Mouse (Mus musculus) inflammation-experienced regulatory T-cells, adult 6 months (primary cell): ENCODE measurements around the gene Celf2. TPM values are rescaled to one million over a fixed set of nuclear protein-coding genes. Genes with fewer than 3 reads are reported as not detected.

Experiments used
- ATAC-seq: one replicate; pipeline ENCODE4 v1.8.0; 2017
- polyA plus RNA-seq, 3 experiments: library from polyadenylated mRNA; unstranded; fragments of 100-300 nt; shearing (Covaris generic); gene quantifications; one replicate each; pipeline ENCODE4 v1.2.1; 2017

Celf2 gene
- polyA plus RNA-seq, 3 experiments from 2014 or later: 179 to 241 (median 217) TPM

DNA sequence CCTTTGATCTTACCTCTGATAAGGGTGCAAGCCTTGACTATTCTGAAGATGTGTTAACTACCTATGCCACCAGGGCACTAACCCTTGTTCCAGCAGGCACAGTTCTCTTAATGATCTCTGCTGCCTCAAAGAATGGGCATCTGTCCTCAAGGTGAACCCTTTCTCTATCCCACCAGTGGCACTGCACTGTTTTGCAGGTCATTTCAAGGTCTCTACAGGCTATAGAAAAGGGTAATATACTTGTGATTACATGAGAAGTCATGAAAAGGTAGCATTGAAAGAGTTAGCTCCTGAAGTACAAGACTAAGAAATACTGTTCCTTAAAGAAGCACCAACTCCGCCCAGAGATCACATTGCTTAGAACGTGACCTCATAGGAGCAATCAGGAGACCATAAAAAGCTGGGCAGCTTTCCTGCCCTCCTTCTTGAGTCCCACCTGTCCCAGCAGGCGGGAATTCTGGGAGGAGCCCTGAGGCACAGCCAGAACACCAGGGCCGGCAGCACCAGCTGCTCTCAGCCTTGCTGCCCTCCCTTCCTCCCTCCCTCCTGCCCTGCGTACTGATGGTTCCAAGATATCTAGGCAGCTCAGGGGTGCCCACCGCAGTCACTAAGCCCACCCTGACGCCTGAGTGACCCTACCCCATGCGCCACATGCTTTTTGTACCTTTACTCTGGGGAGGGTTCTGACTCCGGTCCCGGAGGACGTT, 788.5 kb downstream of the Celf2 start:
- ATAC-seq: peak; percentile 65

DNA sequence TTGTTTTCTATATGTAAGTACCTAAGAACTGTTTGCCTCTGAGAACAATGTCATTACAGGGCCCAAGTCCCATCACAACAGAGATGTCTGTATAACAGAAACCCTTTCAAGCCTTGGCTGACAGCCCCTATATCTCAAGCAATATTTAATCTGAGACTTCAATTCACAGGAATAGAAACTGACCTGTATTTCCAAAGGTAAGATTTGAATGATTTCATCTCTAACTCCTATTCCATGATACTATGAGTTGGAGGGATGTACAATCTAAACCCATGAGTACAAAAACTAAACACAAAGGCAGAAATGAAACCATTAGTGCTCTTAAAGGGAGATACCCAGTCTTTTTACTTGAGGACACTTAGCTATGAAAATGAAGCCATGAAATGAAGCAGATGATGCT, 790.5 kb downstream of the Celf2 start:
- ATAC-seq: no peak

DNA sequence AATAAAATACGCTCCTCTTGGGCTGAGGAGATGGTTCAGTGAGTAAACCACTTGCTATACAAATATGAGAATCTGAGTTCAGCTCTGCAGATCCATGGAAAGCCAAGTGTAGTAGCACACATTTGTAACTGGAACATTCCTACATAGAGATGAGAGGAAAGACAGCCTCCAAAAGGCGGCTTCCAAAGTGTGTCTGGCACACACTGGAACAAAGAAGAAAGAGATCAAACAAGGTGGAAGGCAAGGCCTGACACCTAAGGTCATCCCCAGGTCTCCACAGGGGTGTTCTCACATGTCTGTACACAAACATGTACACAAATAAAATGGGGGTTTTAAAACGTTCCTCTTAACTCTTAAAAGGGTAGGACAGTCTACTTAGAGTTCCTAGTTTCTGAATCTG, 791.4 kb downstream of the Celf2 start:
- ATAC-seq: no peak

DNA sequence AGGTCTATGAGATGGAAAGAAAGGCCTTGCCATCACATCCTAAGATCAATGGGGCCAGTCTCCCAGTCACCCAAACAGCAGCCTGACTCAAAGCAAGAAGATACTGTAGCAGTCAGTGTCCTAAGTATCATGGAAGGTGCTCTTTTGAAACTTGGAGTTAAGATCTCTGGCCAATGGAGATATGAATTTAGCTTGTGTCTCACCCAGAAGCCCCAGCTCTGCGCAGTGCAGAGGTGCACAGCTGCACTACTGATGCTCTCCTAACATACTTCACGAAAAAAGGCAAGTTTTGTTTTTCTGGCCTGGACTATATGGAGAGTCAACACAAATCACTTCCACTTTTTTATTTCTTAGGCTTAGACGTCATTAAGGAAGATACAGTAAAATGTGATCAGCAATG, 793.8 kb downstream of the Celf2 start:
- no peak for ATAC-seq

DNA sequence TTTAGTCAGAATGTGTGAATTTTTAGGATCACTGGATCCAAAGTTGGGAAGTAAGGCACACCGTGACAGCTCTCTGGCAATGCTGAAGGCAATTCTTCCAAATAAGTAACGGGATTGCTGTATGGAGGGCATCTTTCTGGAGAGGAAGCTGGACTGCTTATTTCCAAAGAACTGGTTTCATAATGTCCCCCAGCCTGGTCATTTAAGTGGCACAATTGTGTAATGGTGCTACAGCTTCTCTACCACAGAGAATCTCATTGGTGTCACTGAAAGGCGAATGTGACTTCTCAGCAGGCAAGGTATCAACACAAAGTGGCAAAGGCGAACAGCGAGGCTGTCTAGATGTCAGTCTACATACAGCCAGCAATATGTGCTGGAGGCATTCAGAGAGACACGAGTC, 795.8 kb downstream of the Celf2 start:
- ATAC-seq: no peak

DNA sequence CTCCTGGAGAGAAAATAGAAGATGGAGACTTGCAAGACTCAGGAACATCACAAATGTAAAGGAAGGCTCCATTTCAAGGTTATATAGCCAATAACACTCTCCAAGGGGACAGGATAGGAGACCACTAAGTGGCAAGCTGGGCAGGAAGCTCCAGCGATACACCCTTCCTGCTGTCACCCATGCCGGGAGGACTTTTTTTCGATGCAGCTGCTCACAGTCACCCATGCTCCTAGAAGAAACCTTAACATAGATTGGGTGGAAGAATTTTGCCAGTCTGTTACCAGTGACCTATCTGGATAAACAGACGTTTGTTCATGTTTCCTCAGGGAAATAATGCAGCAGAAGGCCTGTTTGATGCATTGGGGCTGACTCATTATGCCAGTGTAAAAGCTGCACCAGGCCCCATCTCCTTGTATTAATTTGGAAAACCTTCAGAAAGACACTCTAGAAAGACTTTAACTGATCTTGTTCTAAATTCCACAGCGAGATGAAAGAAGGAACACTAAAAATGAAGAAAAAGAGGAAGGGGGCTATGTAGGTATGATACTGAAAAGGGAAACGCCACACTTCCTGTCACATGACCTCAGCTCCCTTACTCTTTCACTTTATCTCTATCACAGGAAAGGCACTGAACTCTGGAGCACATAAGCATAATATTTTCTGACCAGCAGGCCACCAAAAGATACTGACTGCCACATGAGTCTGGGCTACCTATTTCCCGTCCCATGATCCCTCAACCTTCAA, 798.5 kb downstream of the Celf2 start:
- peak; percentile 73 for ATAC-seq

DNA sequence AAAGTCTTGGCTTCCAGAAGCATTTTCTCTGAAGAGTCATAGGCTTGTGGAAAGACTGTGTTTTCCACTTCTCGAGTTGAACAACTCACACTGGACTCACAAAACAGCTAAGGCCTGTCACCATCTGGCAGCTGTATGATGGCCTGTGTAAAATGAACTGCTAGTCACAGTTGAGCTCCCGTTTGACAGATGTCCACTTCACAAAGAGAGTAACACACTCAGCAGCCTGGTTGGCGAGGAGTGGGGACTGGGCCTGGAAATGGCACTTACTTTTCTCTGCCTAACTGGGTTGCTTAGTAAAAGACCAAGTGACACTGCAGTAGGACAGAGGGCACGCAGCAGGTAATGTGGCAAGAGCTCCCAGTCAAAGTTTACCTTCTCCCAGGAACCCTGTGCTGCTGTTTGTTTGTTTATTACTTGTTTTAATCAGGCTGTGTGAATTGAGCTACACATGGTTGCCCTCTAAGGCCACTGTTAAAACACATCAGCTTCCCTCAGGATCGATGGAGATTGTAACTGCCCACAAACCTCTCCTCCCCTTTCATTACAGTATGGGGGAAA, 801.3 kb downstream of the Celf2 start:
- no peak for ATAC-seq

DNA sequence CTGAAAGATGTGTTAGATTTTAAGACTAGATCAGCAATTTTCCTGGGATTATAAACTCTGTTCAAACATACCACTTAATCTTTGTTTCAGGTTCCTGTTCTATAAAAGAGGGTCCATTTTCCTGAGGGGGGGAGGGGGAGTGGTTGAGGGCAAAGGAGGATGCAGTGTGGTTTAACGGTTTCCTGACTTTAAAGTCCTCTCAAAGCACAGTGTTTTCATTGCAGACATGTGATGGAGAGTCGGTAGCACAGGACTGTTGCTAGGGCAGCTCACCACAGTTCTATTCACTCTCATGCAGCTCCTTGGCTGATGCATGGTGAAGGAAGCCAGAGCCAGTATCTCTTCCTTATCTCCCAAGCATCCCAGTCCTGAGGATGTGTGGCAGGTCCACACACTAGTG, 802.1 kb downstream of the Celf2 start:
- peak; percentile 80 for ATAC-seq

DNA sequence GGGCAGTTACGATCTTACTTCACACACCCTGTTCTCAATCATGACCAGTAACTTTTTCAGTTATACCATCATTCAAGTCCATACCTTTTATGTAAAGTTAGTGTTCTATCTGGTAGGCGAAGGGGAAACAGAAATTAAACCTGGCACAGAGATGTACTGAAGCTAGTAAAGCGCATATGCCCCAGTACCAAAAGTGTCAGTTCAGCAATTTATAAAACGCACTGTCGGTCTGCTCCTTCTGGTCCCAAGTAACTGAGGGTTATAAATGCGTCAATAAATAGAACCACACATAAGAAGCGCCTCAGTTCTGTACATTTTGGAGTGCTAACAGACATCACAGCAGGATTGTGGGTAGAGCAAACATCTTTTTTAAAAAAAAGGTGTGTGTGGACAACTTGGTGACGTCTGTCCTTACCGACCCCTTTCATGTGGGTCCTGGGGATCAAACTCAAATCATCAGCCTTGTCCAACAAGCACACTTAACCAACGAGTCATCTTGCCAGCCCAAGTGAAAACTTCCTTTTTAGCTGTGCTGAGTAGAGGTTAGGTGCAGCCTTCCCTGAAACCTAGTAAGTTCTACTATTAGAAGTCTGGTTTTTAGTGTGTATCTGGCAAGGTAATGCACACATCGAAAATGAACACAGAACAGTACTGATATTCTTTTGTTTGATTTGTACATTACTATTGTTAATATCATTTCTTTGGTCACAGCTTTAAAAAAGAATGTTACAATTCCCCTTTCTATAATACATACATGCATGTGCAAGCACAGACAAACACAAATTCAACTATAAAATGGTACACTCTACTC, 803.2 kb downstream of the Celf2 start:
- ATAC-seq: peak; percentile 16

DNA sequence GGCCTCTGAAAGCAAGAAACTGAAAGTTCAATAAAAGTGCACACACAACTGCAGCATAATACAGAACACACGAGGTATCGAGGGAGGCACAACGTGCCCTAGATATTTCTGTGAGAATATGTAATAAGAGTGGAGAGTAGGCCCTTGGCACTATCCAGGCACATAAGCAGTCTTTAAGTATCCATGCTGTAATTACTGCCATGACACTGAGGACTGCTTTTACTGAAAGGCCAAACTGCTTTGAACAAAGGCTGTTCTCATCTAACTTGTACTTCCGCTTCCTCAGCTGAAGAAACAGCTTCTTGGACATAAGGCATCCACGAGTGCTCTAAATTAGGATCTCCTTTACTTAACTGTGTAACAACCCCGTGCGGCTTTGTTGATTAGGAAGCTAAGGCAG, 803.9 kb downstream of the Celf2 start:
- ATAC-seq: peak; percentile 22

DNA sequence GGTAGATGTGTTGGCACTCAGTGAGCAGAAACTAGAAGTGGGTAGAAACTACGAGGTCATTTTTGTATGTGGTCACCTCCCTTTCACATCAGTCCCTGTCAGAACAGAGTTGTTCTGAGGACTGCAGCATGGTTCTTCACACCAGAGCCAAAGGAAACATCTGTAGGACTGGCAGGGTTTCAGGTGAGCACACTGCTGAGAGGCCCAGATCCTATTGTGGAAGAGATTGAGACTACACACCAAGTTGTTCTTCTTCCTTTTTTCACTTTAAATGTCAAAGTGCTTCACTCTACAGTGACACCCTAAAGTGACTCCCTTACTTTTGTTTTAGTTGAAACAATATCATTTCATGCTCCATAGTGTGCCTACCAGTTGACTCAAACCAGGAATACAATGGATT, 804.6 kb downstream of the Celf2 start:
- no peak for ATAC-seq

DNA sequence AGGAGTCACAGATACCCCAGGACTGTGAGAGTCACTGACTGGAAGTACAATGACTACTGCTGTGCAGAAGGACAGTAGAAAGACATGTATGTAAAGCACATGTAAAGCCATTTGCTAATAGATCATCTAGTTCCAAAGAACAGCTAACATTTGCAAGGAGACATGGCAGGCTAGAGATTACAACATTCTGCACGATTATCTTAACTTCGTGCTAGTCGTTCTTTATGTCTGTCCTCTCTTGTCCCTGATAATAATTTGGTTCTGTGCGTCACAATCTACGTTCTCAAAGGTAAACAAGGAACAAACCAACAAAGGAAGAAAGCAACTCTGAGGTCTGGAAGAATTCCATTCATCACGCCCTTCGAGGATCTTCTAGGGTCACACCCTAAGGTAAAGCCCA, 805.0 kb downstream of the Celf2 start:
- no peak for ATAC-seq

DNA sequence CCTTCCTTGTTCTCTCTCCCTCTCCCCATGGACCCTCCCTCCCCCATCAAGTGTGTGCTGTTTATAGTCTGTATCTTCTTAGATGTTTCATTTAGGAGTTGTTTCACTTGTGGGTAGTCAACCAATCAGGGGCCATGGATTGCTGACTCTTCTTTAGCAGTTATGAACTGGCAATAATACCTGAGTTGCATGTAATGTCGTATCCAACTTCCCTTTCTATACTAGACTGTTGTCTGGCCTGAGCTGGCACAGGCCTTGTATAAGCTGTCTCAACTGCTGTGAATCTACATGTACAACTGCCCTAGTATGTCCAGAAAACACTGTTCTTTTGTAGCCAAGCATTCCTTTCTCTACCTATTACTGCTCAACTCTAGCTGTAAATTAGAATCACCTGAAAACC, 813.0 kb downstream of the Celf2 start:
- ATAC-seq: no peak

DNA sequence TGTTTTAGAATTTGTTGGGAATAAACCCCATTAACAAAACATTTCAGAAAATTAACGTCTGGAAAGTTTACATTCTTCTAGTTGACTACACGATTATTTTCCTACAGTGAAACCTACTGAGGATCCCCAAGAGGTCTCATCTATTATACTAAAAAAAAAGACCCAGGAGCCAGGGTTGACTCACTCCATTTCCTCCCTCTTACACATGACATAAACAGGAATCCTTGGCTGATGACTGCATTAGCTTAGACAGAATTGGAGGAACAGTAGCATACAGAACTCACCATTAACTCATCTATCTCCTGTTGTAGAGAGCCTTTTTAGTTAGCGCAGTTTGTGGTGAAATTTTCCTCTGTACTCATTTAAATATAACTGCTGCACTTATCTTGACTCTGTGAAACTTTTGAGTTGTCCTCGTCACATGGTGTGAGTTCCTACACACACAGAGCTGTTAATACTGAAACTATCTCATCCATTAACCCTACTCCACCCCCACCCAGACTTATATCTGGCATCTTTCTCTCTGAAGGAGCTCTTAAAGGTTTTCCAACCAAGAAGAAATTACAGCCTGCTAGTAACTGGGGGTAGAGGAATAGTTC, 813.9 kb downstream of the Celf2 start:
- peak; percentile 70 for ATAC-seq

DNA sequence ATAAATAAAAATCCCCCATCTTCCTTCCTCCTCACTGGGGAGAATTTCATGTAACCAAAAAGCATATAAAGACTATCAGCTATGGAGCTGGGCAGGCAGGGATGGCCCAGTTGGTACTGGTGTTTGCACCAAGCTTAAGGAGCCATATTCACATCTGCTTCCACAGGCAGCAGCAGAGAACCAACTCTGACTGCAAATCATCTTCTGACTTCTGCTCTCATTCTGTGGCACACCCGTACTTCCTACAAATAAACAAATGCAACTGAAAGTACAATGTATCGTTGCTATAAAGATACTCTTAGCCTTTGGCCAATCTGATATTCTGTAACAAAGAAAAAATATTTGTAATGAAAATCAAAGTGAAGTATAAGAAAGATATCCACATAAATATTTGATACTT, 819.7 kb downstream of the Celf2 start:
- peak; percentile 9 for ATAC-seq

DNA sequence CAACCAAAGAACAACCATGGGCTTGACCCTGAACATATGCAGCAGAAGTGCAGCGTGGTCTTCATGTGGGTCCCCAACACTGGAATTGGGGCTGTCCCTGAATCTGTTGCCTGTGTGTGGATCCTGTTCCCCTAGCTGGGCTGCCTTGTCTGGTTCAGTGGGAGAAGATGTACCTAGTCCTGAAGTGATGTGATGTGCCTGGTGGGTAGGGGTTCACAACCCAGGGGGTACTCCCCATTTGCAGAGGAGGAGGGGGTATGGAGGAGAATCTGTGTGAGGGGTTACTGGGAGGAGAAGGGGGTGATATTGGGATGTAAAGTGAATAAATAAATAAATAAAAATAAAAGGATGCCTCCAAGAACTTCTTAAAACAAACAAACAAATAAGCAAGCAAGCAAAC, 831.1 kb downstream of the Celf2 start:
- ATAC-seq: no peak

DNA sequence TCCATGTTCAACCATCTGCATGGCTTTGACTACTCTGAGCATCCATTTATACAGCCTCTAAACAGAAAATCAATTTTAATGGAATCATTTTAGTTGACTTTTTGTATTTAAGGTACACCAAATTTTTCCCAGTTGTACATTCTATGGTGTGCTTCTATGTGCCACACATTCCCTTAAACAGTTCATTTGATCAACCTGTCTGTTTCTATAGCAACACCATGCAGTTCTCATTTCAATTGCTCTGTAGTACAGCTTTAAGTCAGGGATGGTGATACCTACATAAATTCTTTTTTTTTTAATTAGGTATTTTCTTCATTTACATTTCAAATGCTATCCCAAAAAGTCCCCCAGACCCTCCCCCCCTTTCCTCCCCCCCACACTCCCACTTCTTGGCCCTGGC, 831.9 kb downstream of the Celf2 start:
- no peak for ATAC-seq

DNA sequence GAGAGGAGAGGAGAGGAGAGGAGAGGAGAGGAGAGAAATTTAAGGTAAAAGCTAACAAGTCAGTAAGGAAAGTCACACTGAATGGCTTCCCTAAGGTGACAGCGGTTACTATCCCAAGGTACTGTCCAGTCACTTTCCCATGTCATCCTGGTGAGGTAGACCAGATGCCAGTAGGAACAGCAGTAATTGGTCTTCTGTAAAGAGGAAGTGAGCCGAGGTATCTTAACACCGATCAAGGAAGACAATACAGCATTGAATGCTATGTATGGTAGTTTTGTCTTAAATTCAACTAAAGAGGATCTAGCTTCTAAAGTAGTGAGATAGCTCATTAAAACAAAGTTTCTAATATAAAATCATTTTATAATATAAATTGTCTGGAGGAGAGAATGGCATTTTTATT, 835.0 kb downstream of the Celf2 start:
- no peak for ATAC-seq

DNA sequence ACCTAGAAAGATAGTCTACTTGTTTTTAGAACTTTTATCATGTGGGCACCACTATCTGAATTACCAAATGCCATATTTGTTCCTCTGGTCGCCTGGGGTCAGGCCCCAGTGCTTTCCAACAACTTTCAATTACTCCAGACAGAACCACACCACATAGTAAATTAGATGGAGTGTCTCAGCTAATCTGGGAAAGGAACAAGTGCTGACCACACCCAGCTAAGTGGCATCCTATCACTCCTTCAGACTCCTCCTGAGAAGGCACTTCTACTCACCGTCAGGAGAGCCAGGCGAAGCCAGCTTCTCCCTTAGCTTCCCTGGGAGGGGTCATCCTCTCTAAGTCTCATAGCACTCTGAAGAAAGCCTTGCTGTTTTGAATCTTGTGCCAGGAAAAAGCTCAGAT, 835.9 kb downstream of the Celf2 start:
- ATAC-seq: no peak

DNA sequence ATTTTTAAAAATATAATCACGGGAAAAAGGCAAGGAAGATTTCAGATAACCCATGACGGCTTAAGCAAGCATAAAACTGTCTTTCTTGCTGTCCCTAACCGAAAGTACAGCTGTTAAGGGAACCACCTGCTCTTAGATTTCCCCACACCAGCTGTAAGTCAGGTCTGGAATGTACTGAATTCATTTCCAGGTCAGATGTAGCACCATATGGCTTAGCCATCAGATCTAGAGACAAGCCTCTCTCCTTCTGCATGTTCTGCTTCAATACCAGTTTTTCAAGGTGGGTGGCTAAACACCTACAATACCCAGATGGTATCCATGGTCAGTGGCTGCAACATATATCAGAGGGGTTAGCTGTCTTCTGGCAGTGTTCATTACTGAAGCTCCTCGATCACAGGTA, 841.8 kb downstream of the Celf2 start:
- ATAC-seq: no peak

DNA sequence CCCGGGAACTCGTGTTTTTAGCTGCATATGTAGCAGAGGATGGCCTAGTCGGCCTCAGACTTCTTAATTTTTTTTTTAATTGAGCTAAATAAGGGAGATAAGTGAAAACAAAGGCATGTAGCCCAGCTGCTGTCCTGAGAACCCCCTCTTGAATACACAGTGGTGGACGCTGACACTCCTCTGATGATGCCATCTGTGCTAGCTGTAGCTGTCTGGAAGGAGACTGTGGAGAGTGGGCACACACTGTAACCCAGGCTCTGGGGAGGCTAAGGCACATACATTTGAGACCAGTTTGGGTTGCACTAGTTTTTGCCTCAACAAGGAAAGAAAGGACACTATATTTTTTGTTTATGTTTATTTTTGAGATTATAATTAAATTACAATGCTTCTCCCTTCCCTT, 849.5 kb downstream of the Celf2 start:
- ATAC-seq: no peak

DNA sequence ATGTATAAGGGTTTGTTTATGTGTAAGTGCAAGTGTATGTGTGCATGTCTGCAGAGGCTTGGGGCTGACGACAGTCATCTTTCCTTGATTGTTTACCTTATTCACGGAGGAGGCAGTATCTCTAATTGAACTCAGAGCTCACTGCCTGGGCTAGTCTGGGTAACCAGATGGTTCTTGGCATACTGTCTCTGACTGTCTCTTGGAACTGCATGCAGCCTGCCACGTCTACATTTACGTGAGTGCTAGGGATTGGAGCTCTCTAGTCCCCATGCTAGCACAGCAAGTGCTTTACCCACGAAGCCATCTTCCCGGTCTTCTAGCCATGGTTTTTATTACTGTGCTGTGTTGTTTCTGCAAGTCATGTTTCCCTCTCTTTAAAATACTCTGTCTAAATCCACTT, 855.6 kb downstream of the Celf2 start:
- no peak for ATAC-seq

DNA sequence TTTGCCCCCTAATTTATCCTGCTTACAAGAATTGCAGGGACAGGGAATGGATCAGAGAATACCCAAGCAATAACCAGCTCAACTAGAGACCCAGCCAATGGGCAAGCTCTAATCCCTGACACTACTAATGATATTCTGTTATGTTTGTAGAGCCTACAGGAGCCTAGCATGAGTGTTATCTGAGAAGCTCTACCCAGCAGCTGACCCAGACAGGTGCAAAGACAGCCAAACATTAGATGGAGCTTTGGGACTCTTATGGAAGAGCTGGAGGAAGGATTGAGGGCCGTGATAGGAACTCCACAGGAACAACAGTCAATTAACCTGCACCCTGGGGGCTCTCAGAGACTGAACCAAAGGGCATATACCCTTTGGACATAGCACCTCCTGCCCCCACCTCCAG, 857.7 kb downstream of the Celf2 start:
- no peak for ATAC-seq
